Comparison of ENCODE assay signal across 27 mouse cellular contexts in genomic region chr13:40423051-40423450, GRCm38 (mm10).
"Had no signal": no experiment of that assay in that cellular context is flagged by ENCODE, and none has a peak within 500 bp of the region (broad histone marks: within the 10 kb centered on the region; RNA-seq: fewer than 3 reads in every experiment).

No protein-coding gene starts in this region.

- H3K9ac ChIP-seq: heart, embryonic 12.5 days; hindbrain, embryonic 12.5 days; hindbrain, embryonic 14.5 days; kidney, embryonic 15.5 days; limb, embryonic 12.5 days; liver, embryonic 13.5 days had no signal

- H3K9me3 ChIP-seq: heart, embryonic 10.5 days; heart, embryonic 12.5 days; hindbrain, embryonic 10.5 days; hindbrain, embryonic 12.5 days; kidney, embryonic 15.5 days; limb, embryonic 10.5 days; limb, embryonic 12.5 days; liver, embryonic 13.5 days had no signal

- DNase-seq: gastrocnemius, adult 2 months; gastrocnemius, postnatal 10 days; gastrocnemius, postnatal 25 days; heart, adult 2 months; heart, postnatal 10 days; heart, postnatal 4 days; kidney, adult 11 months; kidney, adult 2 months; kidney, adult 9 months; kidney, postnatal 14 days; kidney, postnatal 4 days; liver; liver, embryonic 13.5 days had no signal

- H3K36me3 ChIP-seq: heart, embryonic 10.5 days; heart, embryonic 12.5 days; hindbrain, embryonic 10.5 days; hindbrain, embryonic 12.5 days; kidney, embryonic 15.5 days; limb, embryonic 10.5 days; limb, embryonic 12.5 days; liver, embryonic 13.5 days had no signal

- H3K4me2 ChIP-seq: heart, embryonic 12.5 days; hindbrain, embryonic 12.5 days; hindbrain, embryonic 14.5 days; kidney, embryonic 15.5 days; limb, embryonic 12.5 days; liver, embryonic 11.5 days; liver, embryonic 13.5 days had no signal

- H3K27ac ChIP-seq: gastrocnemius, adult 2 months; heart, adult 2 months; heart, embryonic 10.5 days; hindbrain, embryonic 10.5 days; hindbrain, embryonic 12.5 days; hindbrain, embryonic 14.5 days; kidney, embryonic 15.5 days; kidney, postnatal 0 days; layer of hippocampus, adult 2 months; left cerebral cortex, adult 2 months; limb, embryonic 10.5 days; limb, embryonic 12.5 days; liver, embryonic 13.5 days had no signal

- ATAC-seq: hindbrain, embryonic 16.5 days; intestine, embryonic 16.5 days had no signal

- H3K4me1 ChIP-seq: heart, embryonic 10.5 days; heart, embryonic 12.5 days; hindbrain, embryonic 10.5 days; hindbrain, embryonic 12.5 days; liver, embryonic 13.5 days had no signal

- H3K27me3 ChIP-seq: heart, embryonic 12.5 days; hindbrain, embryonic 12.5 days; kidney, embryonic 15.5 days; liver, embryonic 13.5 days had no signal

- H3K4me3 ChIP-seq: gastrocnemius, adult 2 months; heart, adult 2 months; heart, embryonic 10.5 days; heart, embryonic 12.5 days; hindbrain, embryonic 10.5 days; hindbrain, embryonic 12.5 days; kidney, embryonic 15.5 days; layer of hippocampus, adult 2 months; left cerebral cortex, adult 2 months; limb, embryonic 10.5 days; limb, embryonic 12.5 days; liver, embryonic 13.5 days had no signal
